Mouse (Mus musculus): ENCODE data around the gene Dpp9. TPM values are rescaled to one million over a fixed set of nuclear protein-coding genes. Genes with fewer than 3 reads are reported as not detected.

Gene Dpp9
- total RNA-seq, 2 experiments from 2014 or later, result 30.0 to 30.5 TPM

DNA sequence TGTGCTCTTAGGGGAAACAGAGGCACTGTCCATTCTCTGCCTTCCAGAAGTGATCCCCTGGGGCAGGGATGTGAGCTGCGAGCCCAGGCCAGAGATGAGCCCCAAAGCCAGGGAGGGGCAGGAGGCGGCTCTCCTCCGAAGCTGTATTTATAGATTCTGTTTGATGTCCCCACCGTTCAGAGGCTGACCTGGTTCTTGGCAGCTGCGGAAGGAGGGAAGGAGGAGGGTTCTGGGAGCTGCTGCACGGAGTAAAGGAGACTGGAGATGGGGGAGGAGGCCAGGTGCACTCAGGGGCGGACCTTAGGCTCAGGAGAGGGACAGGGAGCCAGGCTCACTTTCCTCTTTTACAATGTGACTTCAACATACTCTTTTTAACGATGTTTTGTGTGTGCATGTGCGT is 72.6 kb downstream of the Dpp9 start:
- DNase-seq (ENCODE audit: low spot score in 2 of 2), result no peak

GRCm38 (mm10) chr17:56144546-56144945 is 74.2 kb downstream of the Dpp9 start:
- no peak for DNase-seq (ENCODE audit: low spot score in 2 of 2)

DNA sequence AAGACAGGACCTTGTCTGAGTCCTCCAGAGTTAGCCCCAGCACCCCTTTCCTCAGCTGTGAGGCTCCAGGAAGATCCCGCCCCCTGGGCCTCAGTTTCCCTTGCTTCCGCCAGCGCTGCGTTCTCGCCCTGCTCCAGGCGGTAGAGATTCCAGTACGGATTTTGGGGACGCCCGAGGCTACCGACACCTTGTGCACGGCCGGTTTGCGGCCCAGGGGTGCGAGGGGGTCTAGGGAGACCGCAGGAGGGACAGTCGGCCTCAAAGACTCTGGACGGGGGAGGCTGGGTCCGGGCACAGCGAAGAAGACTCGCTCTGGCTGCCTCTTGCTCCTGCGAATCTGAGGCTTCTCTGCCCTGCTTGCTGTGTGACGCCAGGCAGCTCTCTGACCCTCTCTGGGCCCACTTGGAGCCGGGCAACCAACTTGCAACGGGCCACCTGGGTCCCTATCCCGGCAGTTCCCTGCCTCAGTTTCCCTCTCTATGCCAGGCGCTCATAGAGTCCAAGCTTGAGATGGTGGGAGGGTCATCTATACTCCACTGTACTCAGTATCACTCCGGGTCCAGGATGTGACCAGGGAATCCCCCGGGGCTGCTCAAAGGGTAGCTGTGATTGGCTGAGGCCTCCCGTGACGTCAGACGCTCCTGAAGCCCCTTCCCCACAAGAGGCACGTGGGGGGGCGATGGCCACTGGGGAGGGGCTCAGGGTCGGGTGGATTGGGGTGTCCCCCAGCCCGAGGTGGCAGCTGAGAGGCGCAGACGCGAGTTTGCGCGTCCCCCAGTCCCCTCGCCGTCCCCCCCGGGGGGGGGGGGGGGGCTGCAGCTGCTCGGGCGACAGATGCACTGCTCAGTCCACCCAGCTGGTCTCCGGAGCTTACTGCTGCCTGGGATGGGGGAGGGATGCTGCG is 76.8 kb downstream of the Dpp9 start:
- no peak for DNase-seq (ENCODE audit: low spot score in 2 of 2)

- DNase-seq (ENCODE audit: low spot score in 2 of 2), result peak in 1 of 2 experiments; percentile 69
These were observed 78.7 kb downstream of the Dpp9 start, which contains the start of gene Sema6b for GRCm38 (mm10) chr17:56139858-56140595. Gene Sema6b, minus strand, starts transcription at chr17:56140343.

- DNase-seq (ENCODE audit: low spot score in 2 of 2), result no peak
These were observed 79.3 kb downstream of the Dpp9 start for GRCm38 (mm10) chr17:56139355-56139754.

- no peak for DNase-seq (ENCODE audit: low spot score in 2 of 2)
These were observed 80.7 kb downstream of the Dpp9 start for GRCm38 (mm10) chr17:56137839-56138613.

Small RNA genes lying within 50 kb of the gene (microRNA-seq; reads per million reads assigned to microRNA genes)
- gene Gm44397, result not detected
- 3.6 reads per million, percentile 11 among the genes with 10 or more reads in this experiment for gene Mir7b

Other genes with a start within 250 kb of the Dpp9 start
- 1 to 10 TPM; 1.8 to 1.9 TPM for gene Shd, start 248.4 kb downstream of the Dpp9 start, total RNA-seq (2021)
- gene Fsd1, start 232.4 kb downstream of the Dpp9 start, total RNA-seq (2021), result under 1 TPM in 1 of 2 experiments, not detected in 1; 0.32 TPM
- gene Stap2, start 213.3 kb downstream of the Dpp9 start, total RNA-seq (2021), result 1 to 10 TPM; 7.0 TPM
- gene Mpnd, start 213.2 kb downstream of the Dpp9 start, total RNA-seq (2021), result 10 to 100 TPM; 32.7 to 44.3 TPM
- gene Sh3gl1, start 182.3 kb downstream of the Dpp9 start, total RNA-seq (2021), result 10 to 100 TPM; 56.0 to 59.9 TPM
- gene Chaf1a, start 178.5 kb downstream of the Dpp9 start, total RNA-seq (2021), result 10 to 100 TPM; 13.4 to 14.0 TPM
- gene Ubxn6, start 143.9 kb downstream of the Dpp9 start, total RNA-seq (2021), result 10 to 100 TPM; 45.7 to 46.1 TPM
- gene Hdgfl2, start 139.3 kb downstream of the Dpp9 start, total RNA-seq (2021), result 10 to 100 TPM; 52.4 to 61.6 TPM
- 10 to 100 TPM; 60.0 to 80.1 TPM for gene Plin4, start 109.1 kb downstream of the Dpp9 start, total RNA-seq (2021)
- gene Plin5, start 101.3 kb downstream of the Dpp9 start, total RNA-seq (2021), result 10 to 100 TPM; 25.7 to 29.7 TPM
- gene Lrg1, start 96.9 kb downstream of the Dpp9 start, total RNA-seq (2021), result 1 to 10 TPM; 3.1 to 4.0 TPM
- 10 to 100 TPM; 21.0 to 21.8 TPM for gene Sema6b, start 78.6 kb downstream of the Dpp9 start, total RNA-seq (2021)
- gene Tnfaip8l1, start 56.4 kb downstream of the Dpp9 start, total RNA-seq (2021), result 1 to 10 TPM; 6.7 to 6.8 TPM
- gene Mydgf, start 35.0 kb downstream of the Dpp9 start, total RNA-seq (2021), result 10 to 100 TPM; 42.4 to 47.5 TPM
- gene Fem1a, start 37.9 kb upstream of the Dpp9 start, total RNA-seq (2021), result 10 to 100 TPM; 98.3 to 99.9 TPM
- 1 to 10 TPM; 8.5 to 8.9 TPM for gene Ticam1, start 57.9 kb upstream of the Dpp9 start, total RNA-seq (2021)
- 10 to 100 TPM; 59.0 to 60.6 TPM for gene Plin3, start 74.0 kb upstream of the Dpp9 start, total RNA-seq (2021)
- not detected for gene Arrdc5, start 81.4 kb upstream of the Dpp9 start, total RNA-seq (2021)
- gene Uhrf1, start 84.4 kb upstream of the Dpp9 start, total RNA-seq (2021), result 10 to 100 TPM; 39.7 to 41.6 TPM
- 10 to 100 TPM; 33.3 to 35.0 TPM for gene Kdm4b, start 107.2 kb upstream of the Dpp9 start, total RNA-seq (2021)

Measured in gastrocnemius, postnatal 4 days (tissue).